Mouse (Mus musculus) lung, postnatal 25 days (tissue): Measurements from ENCODE around the gene Tecpr2.

Source experiments
- DNase-seq: peaks from one replicate; pipeline ENCODE4 v3.0.0; 2022; ENCODE audit warnings: low spot score

Gene Tecpr2

DNA sequence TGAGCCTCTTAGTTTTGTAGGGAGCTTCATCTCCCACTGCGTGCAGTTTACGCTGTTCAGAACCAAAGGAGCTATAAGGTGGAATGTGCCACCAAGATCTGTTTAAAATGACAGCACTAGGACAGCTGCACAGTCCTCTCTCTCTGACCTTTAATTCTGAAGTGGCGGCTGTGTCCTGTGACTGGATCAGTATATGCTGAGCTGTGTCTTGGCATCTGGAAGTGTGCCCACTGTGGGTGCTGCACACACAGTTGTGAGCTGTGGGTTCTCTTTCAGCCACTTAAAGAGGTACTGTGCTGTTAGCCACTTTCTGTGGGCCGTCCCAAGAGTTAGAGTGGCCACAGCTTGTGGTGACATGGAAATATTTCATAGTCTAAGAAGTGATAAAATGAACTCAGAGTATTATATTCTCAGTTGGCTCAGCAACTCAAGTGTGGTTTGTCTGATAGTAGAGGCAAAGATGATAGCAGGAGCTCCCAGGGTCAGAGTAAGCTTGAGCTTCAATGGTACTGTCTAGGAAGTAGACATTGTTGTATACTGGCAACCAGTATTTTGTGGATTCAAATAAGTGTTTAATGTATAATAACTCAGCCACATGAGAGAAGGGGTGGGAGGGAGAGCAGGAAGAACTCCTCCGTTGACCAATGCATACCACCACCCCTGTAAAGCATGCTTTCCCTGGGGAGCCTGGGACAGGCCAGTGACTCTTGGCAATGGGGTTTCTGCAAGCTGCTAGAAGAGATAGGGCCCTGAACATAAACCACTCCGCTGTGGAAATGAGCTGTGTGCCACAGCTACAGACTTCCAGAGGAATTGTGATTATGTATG is 59.2 kb downstream of the Tecpr2 start:
- DNase-seq = no peak

- DNase-seq = no peak
Measured at GRCm38 (mm10) chr12:110948910-110949201, 59.8 kb downstream of the Tecpr2 start.

GRCm38 (mm10) chr12:110949410-110949809 is 60.3 kb downstream of the Tecpr2 start:
- no peak for DNase-seq

DNA sequence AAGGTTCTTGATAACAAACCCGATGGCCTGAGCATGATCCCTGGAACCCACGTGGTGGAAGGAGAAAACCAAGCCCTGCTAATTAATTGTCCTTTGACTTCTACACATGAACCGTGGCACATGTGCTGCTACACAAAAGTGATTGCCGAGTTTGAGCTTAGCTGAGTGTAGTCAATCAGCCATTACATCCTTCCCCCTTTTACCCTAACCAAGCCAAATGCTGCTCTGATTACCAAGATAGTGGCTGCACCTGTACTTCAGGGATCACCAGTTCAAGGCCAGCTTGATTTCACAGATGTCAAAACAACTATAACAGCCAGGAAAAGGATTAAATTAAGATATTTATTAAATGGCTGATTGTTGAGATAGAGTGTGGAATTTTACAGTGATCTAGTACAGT is 61.1 kb downstream of the Tecpr2 start:
- DNase-seq = no peak

- no peak for DNase-seq
Measured at GRCm38 (mm10) chr12:110951236-110951635, 62.2 kb downstream of the Tecpr2 start.

- DNase-seq = no peak
Measured at GRCm38 (mm10) chr12:110952628-110953385, 63.7 kb downstream of the Tecpr2 start.

DNA sequence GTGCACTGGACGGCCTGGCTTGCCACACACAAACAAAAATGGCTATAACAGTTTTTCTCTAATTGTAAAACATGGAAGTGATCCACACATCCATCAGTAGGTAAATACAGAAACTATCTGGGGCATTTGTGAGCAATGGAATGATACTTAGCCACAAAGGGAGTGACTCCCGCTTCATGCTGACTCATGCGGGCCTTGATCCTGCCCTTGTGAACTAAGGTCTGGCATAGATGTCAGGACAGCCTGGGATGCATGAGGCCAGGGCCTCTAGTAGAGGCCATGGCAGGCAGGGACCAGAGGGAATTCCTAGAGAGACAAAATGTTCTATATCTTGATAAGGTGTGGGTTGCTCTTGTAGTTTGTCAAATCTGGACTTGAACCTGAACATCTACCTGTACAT is 64.4 kb downstream of the Tecpr2 start:
- DNase-seq = no peak

DNA sequence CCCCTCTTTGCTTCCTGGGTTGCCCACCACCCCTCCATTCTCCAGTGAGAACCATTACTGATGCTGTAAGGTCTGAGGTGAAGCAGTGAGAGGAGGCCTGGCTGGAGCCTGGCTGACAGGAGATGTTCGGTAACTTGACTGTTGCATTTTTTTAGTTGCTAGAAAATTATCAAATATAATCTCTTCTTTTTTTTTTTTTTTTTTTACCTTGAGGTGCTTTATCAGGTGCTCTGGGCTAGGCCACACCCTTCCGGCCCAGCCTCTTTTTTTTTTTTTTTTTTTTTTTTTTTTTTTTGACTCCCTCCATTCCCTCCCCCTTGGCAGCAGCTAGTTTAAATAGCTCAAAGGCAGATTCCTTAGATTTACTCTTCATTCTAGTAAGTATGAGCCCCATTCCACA is 64.8 kb downstream of the Tecpr2 start:
- DNase-seq = no peak

- DNase-seq = no peak
Measured at GRCm38 (mm10) chr12:110954351-110954991, 65.4 kb downstream of the Tecpr2 start.

GRCm38 (mm10) chr12:110961973-110962372 is 72.9 kb downstream of the Tecpr2 start:
- no peak for DNase-seq

GRCm38 (mm10) chr12:110965500-110965899 is 76.4 kb downstream of the Tecpr2 start:
- DNase-seq = no peak

DNA sequence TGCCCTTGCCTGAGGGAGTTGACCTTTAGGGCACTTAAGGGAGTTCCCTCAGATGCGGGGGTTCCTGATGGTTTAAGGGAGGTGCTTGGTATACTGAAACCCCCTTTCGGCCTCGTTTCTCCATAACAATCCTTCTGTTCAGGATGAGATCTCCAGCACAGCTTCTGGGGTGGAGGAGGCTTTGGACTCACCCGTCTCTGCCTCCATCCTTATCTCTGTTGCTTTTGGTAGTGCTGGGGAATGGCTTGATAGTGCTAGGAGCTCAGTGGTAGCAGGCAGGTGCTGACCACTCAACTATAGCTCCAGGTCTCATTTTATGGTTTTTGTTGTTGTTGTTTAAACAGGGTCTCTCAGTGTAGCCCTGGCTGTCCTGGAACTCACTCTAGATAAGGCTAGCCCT is 77.0 kb downstream of the Tecpr2 start:
- no peak for DNase-seq

DNA sequence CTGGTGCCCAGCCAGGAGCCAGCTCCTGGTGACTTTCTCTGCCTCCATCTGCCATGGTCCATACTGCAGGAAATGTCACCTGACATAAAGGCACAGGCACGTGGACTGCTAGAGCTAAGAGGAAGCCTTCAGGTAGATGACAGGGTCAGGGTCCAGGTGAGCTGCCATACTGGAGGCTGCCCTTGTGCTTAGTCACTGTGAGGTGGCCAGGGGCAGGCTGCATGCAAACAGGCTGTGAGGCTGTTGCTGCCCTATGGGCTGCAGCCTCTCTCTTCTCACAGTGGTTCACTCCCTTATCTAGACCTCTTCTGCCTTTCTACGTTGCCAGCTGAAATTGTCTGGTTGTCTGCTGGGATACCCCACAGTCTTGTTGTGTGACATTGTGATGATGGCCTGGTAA is 78.1 kb downstream of the Tecpr2 start:
- DNase-seq = no peak

DNA sequence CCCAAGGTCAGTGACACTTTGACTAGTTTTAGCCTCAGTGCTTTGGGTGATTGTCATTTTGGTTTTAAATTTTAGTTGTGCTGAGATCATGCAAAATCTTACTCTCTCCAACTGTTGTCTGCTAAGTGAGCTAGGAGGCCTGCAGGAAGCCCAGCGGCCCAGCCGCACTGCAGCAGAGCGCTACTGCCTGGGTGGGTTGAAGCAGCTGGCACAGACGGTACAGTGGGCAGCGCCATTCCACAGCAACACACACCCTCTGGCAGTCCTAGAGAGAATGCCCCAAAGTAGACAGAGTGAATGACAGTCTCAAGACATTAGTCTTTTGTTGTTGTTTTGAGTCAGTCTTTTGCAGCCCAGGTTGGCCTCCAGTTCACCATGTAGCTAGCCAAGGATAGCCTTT is 81.3 kb downstream of the Tecpr2 start:
- no peak for DNase-seq

- DNase-seq = no peak
Measured at GRCm38 (mm10) chr12:110971972-110972371, 82.9 kb downstream of the Tecpr2 start.

GRCm38 (mm10) chr12:110973829-110974228 is 84.8 kb downstream of the Tecpr2 start:
- no peak for DNase-seq

GRCm38 (mm10) chr12:110974295-110974694 is 85.2 kb downstream of the Tecpr2 start:
- DNase-seq = no peak

DNA sequence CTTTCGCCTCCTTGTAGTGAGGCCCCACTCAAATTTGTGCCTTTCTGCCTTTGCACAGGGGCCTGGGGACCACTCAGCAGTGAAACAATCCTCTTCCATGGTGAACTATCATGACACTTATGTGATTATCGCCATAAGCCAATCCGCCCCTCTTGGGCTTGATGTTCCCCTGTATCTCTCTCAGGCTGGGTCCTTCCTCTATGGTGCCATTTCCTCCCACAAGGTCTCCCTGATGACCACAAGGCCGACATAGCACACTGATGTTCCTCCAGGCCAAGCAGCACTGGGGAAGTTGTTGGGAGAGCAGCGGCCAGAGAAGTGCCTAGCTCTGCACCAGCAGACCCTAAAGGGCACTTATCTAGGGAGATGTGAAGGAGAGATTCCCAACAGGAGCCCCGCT is 85.7 kb downstream of the Tecpr2 start:
- no peak for DNase-seq

GRCm38 (mm10) chr12:110975385-110975784 is 86.3 kb downstream of the Tecpr2 start:
- no peak for DNase-seq

- no peak for DNase-seq
Measured at GRCm38 (mm10) chr12:110975838-110976468, 86.9 kb downstream of the Tecpr2 start.

GRCm38 (mm10) chr12:110976589-110977344 is 87.7 kb downstream of the Tecpr2 start:
- no peak for DNase-seq

GRCm38 (mm10) chr12:110977345-110977733 is 88.3 kb downstream of the Tecpr2 start:
- DNase-seq = no peak
